Mouse (Mus musculus) limb, embryonic 14.5 days (tissue): ENCODE measurements around the gene Hsd17b7. TPM values are rescaled to one million over a fixed set of nuclear protein-coding genes. Genes with fewer than 3 reads are reported as not detected.

Experiments
- ATAC-seq: fragments of 200-750 bp; cut with Nextera tagmentation; 2 replicates; pipeline ENCODE4 v1.8.0; 2017; ENCODE audit warnings: low read depth, moderate number of reproducible peaks, moderate TSS enrichment; ENCODE audit not compliant: low FRiP score
- DNase-seq: peaks from one replicate; pipeline ENCODE4 v3.0.0-alpha.2; 2015; ENCODE audit warnings: low spot score
- H3K27ac ChIP-seq: fragments of 300-500 bp; sonication (generic); replicated peaks from 2 replicates; pipeline ENCODE4 v1.5.1; 2014; ENCODE audit warnings: low read depth, mild to moderate bottlenecking, low read length, moderate library complexity, mixed read lengths
- H3K27me3 ChIP-seq: fragments of 300-500 bp; sonication (generic); 2 replicates; pipeline ENCODE4 v1.6.1; 2014; ENCODE audit warnings: low read length, mixed read lengths; ENCODE audit not compliant: control insufficient read depth, insufficient read depth
- H3K36me3 ChIP-seq: fragments of 300-500 bp; sonication (generic); 2 replicates; pipeline ENCODE4 v1.6.1; 2014; ENCODE audit warnings: mild to moderate bottlenecking, low read length, moderate library complexity, mixed read lengths; ENCODE audit not compliant: control insufficient read depth, insufficient read depth
- H3K4me1 ChIP-seq: fragments of 300-500 bp; sonication (generic); 2 replicates; pipeline ENCODE4 v1.6.1; 2014; ENCODE audit warnings: antibody characterized with exemption, low read length, mixed read lengths; ENCODE audit not compliant: control insufficient read depth, insufficient read depth
- H3K4me2 ChIP-seq: fragments of 300-500 bp; sonication (generic); replicated peaks from 2 replicates; pipeline ENCODE4 v1.6.1; 2014; ENCODE audit warnings: low read depth, mild to moderate bottlenecking, low read length, moderate library complexity; ENCODE audit not compliant: severe bottlenecking
- H3K4me3 ChIP-seq: fragments of 300-500 bp; sonication (generic); replicated peaks from 2 replicates; pipeline ENCODE4 v1.5.1; 2014; ENCODE audit warnings: low read length
- H3K9ac ChIP-seq: fragments of 300-500 bp; sonication (generic); 2 replicates; pipeline ENCODE4 v1.6.1; 2014; ENCODE audit warnings: mild to moderate bottlenecking, low read depth, low read length, moderate library complexity; ENCODE audit not compliant: severe bottlenecking
- H3K9me3 ChIP-seq: fragments of 300-500 bp; sonication (generic); 2 replicates; pipeline ENCODE4 v1.6.1; 2016; ENCODE audit warnings: low read length; ENCODE audit not compliant: control insufficient read depth
- POLR2A ChIP-seq: fragments of 200-500 bp; IDR thresholded peaks from 2 replicates; pipeline ENCODE4 v1.8.0; 2012; ENCODE audit warnings: inconsistent platforms, mild to moderate bottlenecking, moderate library complexity, borderline replicate concordance; ENCODE audit not compliant: insufficient read depth, insufficient read length; ENCODE audit errors: extremely low read depth
- WGBS: fragments of 180-500 bp; shearing (Covaris S2); extraction: QIAGEN DNeasy Blood & Tissue Kit; methylation state at CpG from one replicate; pipeline ENCODE4 v1.1.7; 2014; 5-methylcytosine and 5-hydroxymethylcytosine counted together
- polyA plus RNA-seq, 2 experiments: library from polyadenylated mRNA; depleted of rRNA in 1 of 2; stranded (reverse) in 1 of 2; unstranded in 1 of 2; fragments of >200 nt; fragmentation: Nextera tagmentation in 1 of 2; extraction: Ambion mirVana in 1 of 2; gene quantifications; 2 replicates each; pipeline versions ENCODE4 v1.2.1 to v1.2.3; 2012 to 2014

The Hsd17b7 gene
- polyA plus RNA-seq, 2 experiments: 10.7 to 19.2 TPM

DNA sequence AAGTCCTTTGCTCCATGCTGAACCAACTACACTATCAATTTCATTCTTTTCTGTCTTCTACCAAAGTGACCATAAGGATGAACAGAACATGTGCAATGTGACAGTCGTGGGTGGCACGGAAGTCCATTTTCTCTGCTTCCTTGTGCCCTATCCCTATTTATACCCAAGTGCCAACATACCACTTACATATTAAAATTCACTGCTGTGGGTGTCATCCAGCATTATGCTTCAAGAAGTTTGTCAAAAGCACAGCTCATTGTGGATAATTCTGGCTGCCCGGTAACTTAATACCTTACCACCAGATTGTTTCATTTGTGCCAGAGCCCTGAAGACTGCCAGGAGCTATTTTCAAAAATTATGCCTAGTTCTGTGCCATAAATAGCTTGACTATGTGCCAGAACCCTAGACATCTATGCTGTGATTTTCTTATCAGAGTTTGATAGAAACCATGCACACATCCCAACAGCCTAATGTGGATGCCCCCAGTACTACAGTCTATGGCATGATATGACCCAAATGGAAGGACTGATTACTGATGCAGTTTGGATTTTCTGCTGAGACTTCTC lies 68.2 kb downstream of the Hsd17b7 start:
- Histone ChIP-seq H3K36me3 (no peaks in the 10 kb centered on the region), H3K4me1 (no peaks in the 10 kb centered on the region), H3K4me3 (no peak overlapping the region), H3K27me3 (no peaks in the 10 kb centered on the region), H3K4me2 (no peak overlapping the region), H3K9ac (no peak overlapping the region), H3K27ac (no peak overlapping the region), H3K9me3 (no peaks in the 10 kb centered on the region)
- WGBS: 87% methylated on average over 3 of the region's 3 CpGs
- DNase-seq (no peak), ATAC-seq (no peak)
- no peak for TF ChIP-seq POLR2A

Other genes starting within 250 kb of the Hsd17b7 start
- gene Rgs4, start 221.6 kb downstream of the Hsd17b7 start, polyA plus RNA-seq (2012; rRNA removed): 2.6 and 2.7 TPM in 2 replicates
- gene Rgs4, start 221.6 kb downstream of the Hsd17b7 start, polyA plus RNA-seq (2014; fragmentation: Nextera tagmentation; extraction: Ambion mirVana): 4.1 and 4.6 TPM in 2 replicates
- 0.20 and 0.24 TPM in 2 replicates for gene Ccdc190, start 40.6 kb downstream of the Hsd17b7 start, polyA plus RNA-seq (2012; rRNA removed)
- gene Ccdc190, start 40.6 kb downstream of the Hsd17b7 start, polyA plus RNA-seq (2014; fragmentation: Nextera tagmentation; extraction: Ambion mirVana): 0.28 TPM in 1 of 2 replicates, not detected in the other
- gene Ddr2, start 141.5 kb upstream of the Hsd17b7 start, polyA plus RNA-seq (2012; rRNA removed): 64.1 and 68.2 TPM in 2 replicates
- 86.7 and 100.0 TPM in 2 replicates for gene Ddr2, start 141.5 kb upstream of the Hsd17b7 start, polyA plus RNA-seq (2014; fragmentation: Nextera tagmentation; extraction: Ambion mirVana)
- 41.6 and 50.5 TPM in 2 replicates for gene Uap1, start 205.7 kb upstream of the Hsd17b7 start, polyA plus RNA-seq (2012; rRNA removed)
- gene Uap1, start 205.7 kb upstream of the Hsd17b7 start, polyA plus RNA-seq (2014; fragmentation: Nextera tagmentation; extraction: Ambion mirVana): 76.4 and 77.8 TPM in 2 replicates
- gene Uhmk1, start 246.2 kb upstream of the Hsd17b7 start, polyA plus RNA-seq (2012; rRNA removed): 15.4 and 17.3 TPM in 2 replicates
- 10.3 and 10.5 TPM in 2 replicates for gene Uhmk1, start 246.2 kb upstream of the Hsd17b7 start, polyA plus RNA-seq (2014; fragmentation: Nextera tagmentation; extraction: Ambion mirVana)